Mouse (Mus musculus) ES-Bruce4 (cell line): ENCODE results near the gene Aldoart2.

Experiments used
- CTCF ChIP-seq: IDR thresholded peaks from one replicate; pipeline ENCODE4 v1.8.1; 2011; ENCODE audit warnings: low read depth, low read length
- POLR2A ChIP-seq: IDR thresholded peaks from one replicate; pipeline ENCODE4 v1.8.1; 2011; ENCODE audit warnings: low read length; ENCODE audit not compliant: insufficient read depth

DNA sequence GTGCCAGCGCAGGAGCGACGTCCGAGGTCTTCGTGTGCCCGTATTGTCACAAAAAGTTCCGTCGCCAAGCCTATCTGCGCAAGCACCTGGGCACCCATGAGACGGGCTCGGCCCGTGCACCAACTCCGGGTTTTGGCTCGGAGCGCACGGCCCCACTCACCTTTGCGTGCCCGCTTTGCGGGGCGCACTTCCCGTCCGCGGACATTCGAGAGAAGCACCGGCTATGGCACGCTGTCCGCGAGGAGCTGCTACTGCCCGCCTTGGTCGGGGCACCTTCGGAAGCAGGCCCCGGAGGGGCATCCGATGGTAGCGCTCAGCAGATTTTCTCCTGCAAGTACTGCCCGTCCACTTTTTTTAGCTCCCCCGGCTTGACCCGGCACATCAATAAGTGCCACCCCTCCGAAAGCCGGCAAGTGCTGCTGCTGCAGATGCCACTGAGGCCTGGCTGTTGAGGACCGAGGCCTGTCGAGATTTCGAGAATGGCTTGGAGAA, 35.5 kb downstream of the Aldoart2 start:
- TF ChIP-seq CTCF (no peak), POLR2A (no peak)
